Mouse (Mus musculus) stomach, postnatal 0 days (tissue): ENCODE measurements around the gene Mei1.

Experiments
- CTCF ChIP-seq: IDR thresholded peaks from 2 replicates; pipeline ENCODE4 v1.5.1; 2016; ENCODE audit warnings: antibody characterized with exemption, low read depth, mild to moderate bottlenecking, moderate library complexity
- EP300 ChIP-seq: optimal IDR thresholded peaks from 2 replicates; pipeline ENCODE3; 2016; ENCODE audit warnings: antibody characterized with exemption

- no peak for TF ChIP-seq CTCF
- TF ChIP-seq EP300: no peak
Measured at GRCm38 (mm10) chr15:82079883-82080282, 10.1 kb downstream of the Mei1 start.
